Mouse (Mus musculus) limb, embryonic 14.5 days (tissue): ENCODE data around the gene Ap2b1. TPM values are rescaled to one million over a fixed set of nuclear protein-coding genes. Genes with fewer than 3 reads are reported as not detected.
A peak's percentile ranks its signal among the peaks of the same experiment; 100 is the strongest.

Experiments
- ATAC-seq: fragments of 200-750 bp; cut with Nextera tagmentation; 2 replicates; pipeline ENCODE4 v1.8.0; 2017; ENCODE audit warnings: low read depth, moderate number of reproducible peaks, moderate TSS enrichment; ENCODE audit not compliant: low FRiP score
- DNase-seq: peaks from one replicate; pipeline ENCODE4 v3.0.0-alpha.2; 2015; ENCODE audit warnings: low spot score
- H3K27ac ChIP-seq: fragments of 300-500 bp; sonication (generic); replicated peaks from 2 replicates; pipeline ENCODE4 v1.5.1; 2014; ENCODE audit warnings: low read depth, mild to moderate bottlenecking, low read length, moderate library complexity, mixed read lengths
- H3K27me3 ChIP-seq: fragments of 300-500 bp; sonication (generic); 2 replicates; pipeline ENCODE4 v1.6.1; 2014; ENCODE audit warnings: low read length, mixed read lengths; ENCODE audit not compliant: control insufficient read depth, insufficient read depth
- H3K36me3 ChIP-seq: fragments of 300-500 bp; sonication (generic); 2 replicates; pipeline ENCODE4 v1.6.1; 2014; ENCODE audit warnings: mild to moderate bottlenecking, low read length, moderate library complexity, mixed read lengths; ENCODE audit not compliant: control insufficient read depth, insufficient read depth
- H3K4me1 ChIP-seq: fragments of 300-500 bp; sonication (generic); 2 replicates; pipeline ENCODE4 v1.6.1; 2014; ENCODE audit warnings: antibody characterized with exemption, low read length, mixed read lengths; ENCODE audit not compliant: control insufficient read depth, insufficient read depth
- H3K4me2 ChIP-seq: fragments of 300-500 bp; sonication (generic); replicated peaks from 2 replicates; pipeline ENCODE4 v1.6.1; 2014; ENCODE audit warnings: low read depth, mild to moderate bottlenecking, low read length, moderate library complexity; ENCODE audit not compliant: severe bottlenecking
- H3K4me3 ChIP-seq: fragments of 300-500 bp; sonication (generic); replicated peaks from 2 replicates; pipeline ENCODE4 v1.5.1; 2014; ENCODE audit warnings: low read length
- H3K9ac ChIP-seq: fragments of 300-500 bp; sonication (generic); 2 replicates; pipeline ENCODE4 v1.6.1; 2014; ENCODE audit warnings: mild to moderate bottlenecking, low read depth, low read length, moderate library complexity; ENCODE audit not compliant: severe bottlenecking
- H3K9me3 ChIP-seq: fragments of 300-500 bp; sonication (generic); 2 replicates; pipeline ENCODE4 v1.6.1; 2016; ENCODE audit warnings: low read length; ENCODE audit not compliant: control insufficient read depth
- POLR2A ChIP-seq: fragments of 200-500 bp; IDR thresholded peaks from 2 replicates; pipeline ENCODE4 v1.8.0; 2012; ENCODE audit warnings: inconsistent platforms, mild to moderate bottlenecking, moderate library complexity, borderline replicate concordance; ENCODE audit not compliant: insufficient read depth, insufficient read length; ENCODE audit errors: extremely low read depth
- WGBS: fragments of 180-500 bp; shearing (Covaris S2); extraction: QIAGEN DNeasy Blood & Tissue Kit; methylation state at CpG from one replicate; pipeline ENCODE4 v1.1.7; 2014; 5-methylcytosine and 5-hydroxymethylcytosine counted together
- polyA plus RNA-seq, 2 experiments: library from polyadenylated mRNA; depleted of rRNA in 1 of 2; stranded (reverse) in 1 of 2; unstranded in 1 of 2; fragments of >200 nt; fragmentation: Nextera tagmentation in 1 of 2; extraction: Ambion mirVana in 1 of 2; gene quantifications; 2 replicates each; pipeline versions ENCODE4 v1.2.1 to v1.2.3; 2012 to 2014

Gene Ap2b1
- polyA plus RNA-seq, 2 experiments, result 49.6 to 62.4 TPM

DNA sequence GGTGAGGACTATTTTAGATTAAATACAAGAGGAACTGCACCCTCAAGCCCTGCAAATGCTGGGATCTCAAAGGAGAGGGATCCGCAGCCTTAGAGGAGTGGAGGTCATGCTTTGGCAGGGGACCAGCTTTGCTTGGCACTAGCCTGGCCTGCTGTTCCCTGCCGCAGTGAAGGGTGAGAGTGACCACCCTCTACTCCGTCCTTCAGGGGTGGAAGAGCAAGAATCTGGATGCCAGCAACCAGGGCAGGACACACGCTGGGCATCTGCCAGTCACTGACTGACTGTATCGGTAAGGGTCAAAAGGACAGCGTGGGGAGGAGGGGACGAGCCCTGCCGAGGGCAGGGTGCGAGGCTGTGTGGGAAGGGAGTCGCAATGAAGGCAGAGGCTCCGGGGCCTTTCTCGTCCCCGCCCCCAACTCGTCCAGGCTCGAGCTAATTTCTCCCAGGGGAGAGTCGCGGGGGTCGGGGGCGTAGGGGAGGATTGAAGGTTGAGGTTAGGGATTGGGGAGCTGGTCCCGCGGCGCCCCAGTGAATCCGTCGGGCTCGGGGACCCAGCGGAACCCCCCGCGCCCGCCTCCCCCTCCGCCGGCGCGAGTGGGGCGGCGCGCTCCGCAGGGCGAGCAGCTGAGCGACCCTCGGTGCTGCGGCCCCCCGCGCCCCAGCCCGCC lies 110.4 kb downstream of the Ap2b1 start, which contains the start of gene Rasl10b:
Gene Rasl10b (plus strand): TSS at position 51 of the 668 bp plus-strand sequence.
- H3K9ac ChIP-seq, result peak within 1 kb of the TSS; percentile 73
- WGBS, result 1% methylated on average over 28 of the region's 44 CpGs
- H3K36me3 ChIP-seq, result no peaks in the 10 kb centered on the region
- no peak within 1 kb of the TSS for H3K27ac ChIP-seq
- H3K9me3 ChIP-seq, result no peaks in the 10 kb centered on the region
- peak within 1 kb of the TSS; percentile 86 for H3K4me2 ChIP-seq
- no peaks in the 10 kb centered on the region for H3K27me3 ChIP-seq
- ATAC-seq (peak; percentile 75), DNase-seq (no peak)
- no peak for TF ChIP-seq POLR2A
- H3K4me3 ChIP-seq, result peak within 1 kb of the TSS; percentile 68
- H3K4me1 ChIP-seq, result 0 out of 2 replicates have a peak, but pooled peaks cover 9% of the 10 kb centered on the region

DNA sequence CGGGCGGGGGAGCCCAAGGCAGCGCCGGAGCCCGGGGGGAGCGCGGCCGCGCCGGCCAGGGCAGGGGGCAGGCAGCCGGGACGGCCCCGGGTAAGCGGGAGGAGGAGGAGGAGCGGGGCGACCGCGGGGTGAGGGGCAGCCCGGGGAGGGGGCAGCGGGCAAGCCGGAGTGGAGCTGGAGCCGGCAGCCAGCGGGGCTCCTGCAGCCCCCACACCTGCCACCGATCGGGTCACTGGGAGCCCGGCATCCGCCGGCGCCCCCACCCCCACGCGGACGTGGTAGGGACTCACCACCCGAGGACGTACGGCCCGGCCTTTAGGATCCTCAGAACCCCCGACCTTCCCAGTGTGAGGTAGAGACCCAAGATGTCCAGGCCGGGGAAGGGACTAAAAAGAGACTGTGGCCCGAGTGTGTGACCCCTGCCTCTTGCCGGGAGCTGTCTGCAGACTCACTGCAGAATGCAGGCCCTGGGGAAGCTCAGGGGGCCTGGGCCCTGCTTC lies 111.0 kb downstream of the Ap2b1 start:
- peak; percentile 45 for ATAC-seq
- 0% methylated on average over 9 of the region's 40 CpGs for WGBS

DNA sequence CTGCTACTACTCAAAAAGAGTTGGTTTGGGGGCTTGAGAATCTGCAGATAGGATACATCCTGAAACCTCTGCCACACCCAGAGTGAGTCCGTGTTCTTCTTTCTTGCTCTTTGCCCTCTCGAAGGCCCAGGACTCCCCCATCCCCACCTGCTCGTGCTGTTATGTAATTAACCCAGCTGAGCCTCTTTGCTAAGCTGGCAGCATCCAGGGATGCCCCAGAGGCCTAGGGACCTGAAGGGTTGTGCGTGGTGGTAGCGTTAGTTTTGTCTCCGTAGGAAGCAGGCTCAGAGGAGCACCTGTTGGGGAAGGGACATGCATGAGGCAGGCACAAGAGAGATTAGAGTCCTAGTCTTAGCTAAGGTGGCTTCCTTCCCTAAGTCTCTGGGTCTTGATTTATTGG lies 111.7 kb downstream of the Ap2b1 start:
- 41% methylated on average over 6 of the region's 6 CpGs for WGBS
- Histone ChIP-seq H3K9ac (0 out of 2 replicates have a peak overlapping the region, but pooled peaks have one; percentile 73), H3K4me2 (peak overlapping the region; percentile 86), H3K27ac (no peak overlapping the region), H3K4me3 (peak overlapping the region; percentile 68), H3K9me3 (no peaks in the 10 kb centered on the region), H3K27me3 (no peaks in the 10 kb centered on the region), H3K4me1 (0 out of 2 replicates have a peak, but pooled peaks cover 9% of the 10 kb centered on the region), H3K36me3 (no peaks in the 10 kb centered on the region)
- no peak for DNase-seq
- no peak for TF ChIP-seq POLR2A
- no peak for ATAC-seq

More for the DNA sequence above, 111.0 kb downstream of the Ap2b1 start:
- Histone ChIP-seq H3K4me1 (0 out of 2 replicates have a peak, but pooled peaks cover 9% of the 10 kb centered on the region), H3K4me3 (peak overlapping the region; percentile 68), H3K27me3 (no peaks in the 10 kb centered on the region), H3K4me2 (peak overlapping the region; percentile 86), H3K9ac (peak overlapping the region; percentile 73), H3K36me3 (no peaks in the 10 kb centered on the region), H3K27ac (no peak overlapping the region), H3K9me3 (no peaks in the 10 kb centered on the region)
- DNase-seq, result no peak
- TF ChIP-seq POLR2A, result no peak

DNA sequence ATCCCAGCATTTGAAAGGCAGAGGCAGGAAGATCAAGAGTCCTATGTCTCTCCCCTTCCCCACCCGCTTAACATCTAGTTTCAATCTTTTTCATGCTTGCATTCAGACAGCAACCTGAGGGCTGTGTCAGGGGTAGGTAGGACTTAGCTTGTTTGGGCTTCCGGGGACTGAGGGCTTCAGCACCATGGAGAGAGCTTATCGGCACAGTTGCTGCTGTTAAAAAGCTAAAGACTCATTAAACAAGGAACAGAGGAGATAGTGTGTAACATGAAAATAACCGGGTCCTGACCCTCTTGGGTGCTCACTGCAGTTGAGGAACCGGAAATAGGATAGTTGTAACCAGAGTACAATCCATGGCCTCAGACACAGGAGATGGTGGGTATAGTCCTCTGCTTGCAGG lies 118.3 kb downstream of the Ap2b1 start:
- H3K9me3 ChIP-seq, result no peaks in the 10 kb centered on the region
- TF ChIP-seq POLR2A, result no peak
- peaks cover 29% of the 10 kb centered on the region for H3K27me3 ChIP-seq
- 5% methylated on average over 5 of the region's 5 CpGs for WGBS
- no peak overlapping the region for H3K9ac ChIP-seq
- peak; percentile 86 for DNase-seq
- H3K4me3 ChIP-seq, result no peak overlapping the region
- no peak overlapping the region for H3K4me2 ChIP-seq
- no peaks in the 10 kb centered on the region for H3K36me3 ChIP-seq
- H3K27ac ChIP-seq, result no peak overlapping the region
- H3K4me1 ChIP-seq, result no peaks in the 10 kb centered on the region
- no peak for ATAC-seq

DNA sequence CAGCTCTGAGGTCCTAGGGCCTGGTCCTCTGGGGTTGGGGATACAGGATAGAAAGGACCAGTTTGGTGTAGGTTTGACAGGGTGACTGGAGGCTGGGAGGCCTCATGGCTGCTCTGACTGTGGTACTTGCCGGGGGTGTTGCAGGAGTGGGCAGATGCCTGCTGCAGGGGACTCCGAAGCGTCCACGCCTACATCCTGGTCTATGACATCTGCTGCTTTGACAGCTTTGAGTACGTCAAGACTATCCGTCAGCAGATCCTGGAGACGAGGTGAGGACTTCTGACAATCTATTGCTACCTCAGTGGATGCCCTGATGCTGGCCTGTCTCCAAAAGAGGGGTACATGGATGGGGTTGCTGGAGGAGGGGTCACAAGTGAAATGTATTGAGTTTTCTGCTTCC lies 118.9 kb downstream of the Ap2b1 start:
- no peaks in the 10 kb centered on the region for H3K4me1 ChIP-seq
- no peaks in the 10 kb centered on the region for H3K36me3 ChIP-seq
- H3K4me3 ChIP-seq, result no peak overlapping the region
- DNase-seq, result no peak
- H3K9me3 ChIP-seq, result no peaks in the 10 kb centered on the region
- no peak for TF ChIP-seq POLR2A
- no peak overlapping the region for H3K27ac ChIP-seq
- H3K27me3 ChIP-seq, result peaks cover 29% of the 10 kb centered on the region
- ATAC-seq, result no peak
- H3K4me2 ChIP-seq, result no peak overlapping the region
- 76% methylated on average over 7 of the region's 7 CpGs for WGBS
- H3K9ac ChIP-seq, result no peak overlapping the region
